Mouse (Mus musculus) thymus, postnatal 4 days (tissue): ENCODE results near the gene Mrgpra1.
"Not testable (repeated sequence)": the region's sequence is repeated elsewhere in the genome, so short reads cannot be mapped to it uniquely, and the experiment has no call there.

ENCODE experiments used
- DNase-seq: peaks from one replicate; pipeline ENCODE4 v3.0.0; 2021

Gene Mrgpra1

GRCm38 (mm10) chr7:47354140-47354539, at the start of gene Mrgpra1:
Mrgpra1 (minus strand) TSS chr7:47354240.
- DNase-seq = no peak

GRCm38 (mm10) chr7:47401125-47401524, 47.1 kb upstream of the Mrgpra1 start:
- DNase-seq = no peak

GRCm38 (mm10) chr7:47348421-47348820, 5.6 kb downstream of the Mrgpra1 start:
- DNase-seq = no peak

GRCm38 (mm10) chr7:47345905-47346478, 8.0 kb downstream of the Mrgpra1 start:
- no peak for DNase-seq

GRCm38 (mm10) chr7:47341887-47342286, 12.2 kb downstream of the Mrgpra1 start:
- DNase-seq = not testable (repeated sequence)

- not testable (repeated sequence) for DNase-seq
Measured at GRCm38 (mm10) chr7:47341389-47341788, 12.7 kb downstream of the Mrgpra1 start.

GRCm38 (mm10) chr7:47318299-47318698, 35.7 kb downstream of the Mrgpra1 start:
- no peak for DNase-seq

GRCm38 (mm10) chr7:47312289-47312688, 41.8 kb downstream of the Mrgpra1 start:
- DNase-seq = peak; percentile 10

- no peak for DNase-seq
Measured at GRCm38 (mm10) chr7:47309855-47310254, 44.2 kb downstream of the Mrgpra1 start.

GRCm38 (mm10) chr7:47304661-47305060, 49.4 kb downstream of the Mrgpra1 start:
- not testable (repeated sequence) for DNase-seq

GRCm38 (mm10) chr7:47299612-47300011, 54.4 kb downstream of the Mrgpra1 start:
- DNase-seq = not testable (repeated sequence)
